Mouse (Mus musculus): ENCODE results near the gene Cxcr4.

GRCm38 (mm10) chr1:128617654-128618310 is 25.7 kb upstream of the Cxcr4 start:
- no peak for TF ChIP-seq EP300 (IDR thresholded peaks at IDR 0.05; ENCODE audit: low read depth)
- no peak for TF ChIP-seq CTCF (IDR thresholded peaks at IDR 0.05; ENCODE audit: low read depth)

Measured in heart, postnatal 0 days (tissue).